Mouse (Mus musculus): ENCODE measurements around the gene Igsf21. TPM values are rescaled to one million over a fixed set of nuclear protein-coding genes. Genes with fewer than 3 reads are reported as not detected.

The Igsf21 gene
- polyA plus RNA-seq, 1 experiment from 2014 or later, result 0.20 TPM

- no peaks in the 10 kb centered on the region for H3K9me3 ChIP-seq (replicated peaks; ENCODE audit: control insufficient read depth, low read length)
- H3K4me1 ChIP-seq (ENCODE audit: control insufficient read depth, insufficient read depth, low read length), result no peaks in the 10 kb centered on the region
- WGBS, result 38% methylated on average over 7 of the region's 7 CpGs
- H3K4me3 ChIP-seq (ENCODE audit: low read length), result no peak overlapping the region
- no peak overlapping the region for H3K27ac ChIP-seq (ENCODE audit: low read length)
- no peak overlapping the region for H3K4me2 ChIP-seq (ENCODE audit: low read depth, low read length)
- H3K9ac ChIP-seq (ENCODE audit: low read length), result no peak overlapping the region
- H3K27me3 ChIP-seq (ENCODE audit: control insufficient read depth, insufficient read depth, low read length), result no peaks in the 10 kb centered on the region
- no peaks in the 10 kb centered on the region for H3K36me3 ChIP-seq (ENCODE audit: control insufficient read depth, insufficient read depth)
- ATAC-seq (replicated peaks; ENCODE audit: extremely low read depth, insufficient read depth, low FRiP score), result no peak
These were observed 259.7 kb downstream of the Igsf21 start for GRCm38 (mm10) chr4:139986913-139987312.

DNA sequence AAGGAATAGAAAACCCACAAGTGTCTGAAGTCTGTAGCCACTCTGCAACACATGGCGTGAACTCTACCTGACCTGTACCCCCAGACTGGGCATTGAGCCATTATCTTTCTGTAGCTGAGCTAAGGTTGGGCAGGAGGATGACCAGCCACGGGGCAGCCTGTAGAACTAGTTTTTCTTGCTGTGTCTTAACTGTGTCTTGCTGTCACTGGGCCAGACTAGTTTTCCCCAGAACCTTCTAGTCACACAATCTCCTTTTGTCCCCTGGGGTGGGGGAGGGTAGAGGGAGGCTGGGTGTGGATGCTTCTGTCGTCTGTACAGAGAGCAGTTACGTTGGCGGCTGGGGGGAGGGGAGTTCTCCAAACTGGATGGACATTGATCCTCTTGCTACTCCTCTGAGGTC, 267.9 kb downstream of the Igsf21 start:
- no peak overlapping the region for H3K27ac ChIP-seq (ENCODE audit: low read length)
- WGBS, result 25% methylated on average over 5 of the region's 5 CpGs

GRCm38 (mm10) chr4:139977308-139977781, 269.2 kb downstream of the Igsf21 start:
- WGBS, result 36% methylated on average over 5 of the region's 5 CpGs
- no peak overlapping the region for H3K9ac ChIP-seq (ENCODE audit: low read length)
- H3K36me3 ChIP-seq (ENCODE audit: control insufficient read depth, insufficient read depth), result no peaks in the 10 kb centered on the region
- 0 out of 2 replicates have a peak, but pooled peaks cover 2% of the 10 kb centered on the region for H3K4me1 ChIP-seq (ENCODE audit: control insufficient read depth, insufficient read depth, low read length)
- H3K4me3 ChIP-seq (ENCODE audit: low read length), result no peak overlapping the region
- no peaks in the 10 kb centered on the region for H3K9me3 ChIP-seq (replicated peaks; ENCODE audit: control insufficient read depth, low read length)
- H3K27ac ChIP-seq (ENCODE audit: low read length), result no peak overlapping the region
- H3K4me2 ChIP-seq (ENCODE audit: low read depth, low read length), result no peak overlapping the region
- ATAC-seq (replicated peaks; ENCODE audit: extremely low read depth, insufficient read depth, low FRiP score), result no peak
- no peaks in the 10 kb centered on the region for H3K27me3 ChIP-seq (ENCODE audit: control insufficient read depth, insufficient read depth, low read length)

More for the DNA sequence above, 267.9 kb downstream of the Igsf21 start:
- Histone ChIP-seq H3K9ac (ENCODE audit: low read length) (no peak overlapping the region), H3K4me3 (ENCODE audit: low read length) (no peak overlapping the region), H3K27me3 (ENCODE audit: control insufficient read depth, insufficient read depth, low read length) (no peaks in the 10 kb centered on the region), H3K36me3 (ENCODE audit: control insufficient read depth, insufficient read depth) (no peaks in the 10 kb centered on the region), H3K4me1 (ENCODE audit: control insufficient read depth, insufficient read depth, low read length) (0 out of 2 replicates have a peak, but pooled peaks cover 2% of the 10 kb centered on the region), H3K9me3 (replicated peaks; ENCODE audit: control insufficient read depth, low read length) (no peaks in the 10 kb centered on the region), H3K4me2 (ENCODE audit: low read depth, low read length) (no peak overlapping the region)
- ATAC-seq (replicated peaks; ENCODE audit: extremely low read depth, insufficient read depth, low FRiP score), result no peak

Measured in heart, embryonic 16.5 days (tissue).